Mouse (Mus musculus): ENCODE data around the gene Adamts17.

DNA sequence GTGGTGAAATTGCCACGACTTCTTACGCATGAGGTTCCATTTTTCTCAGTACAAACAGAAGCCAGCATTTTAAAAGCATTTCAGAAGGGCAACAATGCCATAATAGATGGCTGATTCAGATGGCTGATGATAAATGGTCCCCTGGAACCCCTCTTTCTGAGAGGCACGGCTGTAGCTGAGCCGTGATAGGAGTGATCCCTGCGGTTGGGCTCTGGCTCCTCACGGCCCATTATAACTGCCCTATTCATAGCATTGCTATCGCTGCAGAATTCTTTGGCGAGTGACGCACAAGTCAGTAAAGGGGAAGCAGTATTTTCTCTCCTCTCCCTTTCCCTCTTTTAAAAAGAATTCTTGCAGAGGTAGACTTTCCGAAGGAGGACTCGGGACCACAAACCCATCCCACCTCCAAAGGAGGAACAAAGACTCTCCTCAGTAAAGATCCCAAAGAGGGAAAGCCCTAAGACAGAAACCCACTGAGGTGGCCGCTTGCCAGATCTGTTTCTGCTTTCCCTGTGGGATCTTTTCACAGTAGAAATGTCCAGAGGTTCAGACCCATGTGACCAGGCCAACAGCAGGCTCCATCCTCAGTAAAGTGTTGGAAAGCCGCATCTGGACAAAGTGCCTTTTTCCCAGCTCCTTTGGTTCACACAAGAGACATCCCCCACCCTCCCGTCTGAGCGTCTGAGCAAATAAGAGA, 204.7 kb downstream of the Adamts17 start:
- no peak for TF ChIP-seq POLR2A (IDR thresholded peaks at IDR 0.05; ENCODE audit: extremely low read depth, insufficient read depth, low read length)
- no peak for TF ChIP-seq CTCF (IDR thresholded peaks at IDR 0.05; ENCODE audit: extremely low read depth, insufficient read depth, low read length)
